Comparison of ENCODE assay signal across 27 mouse cellular contexts in genomic region chr6:55610395-55610794, GRCm38 (mm10).
A peak's percentile ranks its signal among the peaks of the same experiment; 100 is the strongest.
DNase-seq lines count a peak whose midpoint lies in the region; ATAC-seq and TF ChIP-seq lines count a peak whose summit lies in the region.
"Had no signal": no experiment of that assay in that cellular context is flagged by ENCODE, and none has a peak within 500 bp of the region (broad histone marks: within the 10 kb centered on the region; RNA-seq: fewer than 3 reads in every experiment).

No protein-coding gene starts in this region.

- TF ChIP-seq CTCF in kidney, postnatal 0 days (IDR thresholded peaks at IDR 0.05; ENCODE audit: low read depth) = no peak
- TF ChIP-seq CTCF in brain, embryonic 14.5 days (IDR thresholded peaks at IDR 0.05; ENCODE audit: borderline replicate concordance, extremely low read depth, insufficient read depth, insufficient read length) = no peak

- H3K9me3 ChIP-seq in forebrain, embryonic 16.5 days (ENCODE audit: control insufficient read depth, low read length) = no peaks in the 10 kb centered on the region
- no peaks in the 10 kb centered on the region for H3K9me3 ChIP-seq in forebrain, embryonic 11.5 days (ENCODE audit: control insufficient read depth, low read length)
- H3K9me3 ChIP-seq in kidney, postnatal 0 days (replicated peaks; ENCODE audit: low read length) = no peaks in the 10 kb centered on the region
- H3K9me3 ChIP-seq: embryonic facial prominence, embryonic 12.5 days; forebrain, embryonic 15.5 days; heart, embryonic 12.5 days; heart, embryonic 15.5 days; hindbrain, embryonic 10.5 days had no signal

- no peaks in the 10 kb centered on the region for H3K27me3 ChIP-seq in forebrain, embryonic 16.5 days (replicated peaks; ENCODE audit: control insufficient read depth, insufficient read depth, low read length)
- H3K27me3 ChIP-seq in forebrain, embryonic 11.5 days (ENCODE audit: control insufficient read depth, insufficient read depth, low read length) = no peaks in the 10 kb centered on the region
- no peaks in the 10 kb centered on the region for H3K27me3 ChIP-seq in kidney, postnatal 0 days (ENCODE audit: insufficient read depth, low read length)
- H3K27me3 ChIP-seq: embryonic facial prominence, embryonic 12.5 days; forebrain, embryonic 15.5 days; heart, embryonic 12.5 days; heart, embryonic 15.5 days had no signal

- ATAC-seq in forebrain, embryonic 16.5 days = 0 out of 2 replicates have a peak, but pooled peaks have one; percentile 54
- ATAC-seq in forebrain, embryonic 11.5 days (replicated peaks; ENCODE audit: low FRiP score) = no peak
- ATAC-seq in kidney, postnatal 0 days (replicated peaks; ENCODE audit: low FRiP score, low read depth) = no peak
- ATAC-seq: forebrain, embryonic 15.5 days; intestine, postnatal 0 days; Patski had no signal

- peak; percentile 7 for DNase-seq in embryo, embryonic 11 days
- no peak for DNase-seq in embryo, embryonic 9.5 days (ENCODE audit: extremely low spot score)
- DNase-seq in forebrain, embryonic 11.5 days (ENCODE audit: low spot score) = no peak
- peak; percentile 16 for DNase-seq in kidney, postnatal 0 days (ENCODE audit: low spot score)
- no peak for DNase-seq in kidney, adult 9 months
- peak; percentile 53 for DNase-seq in brain, embryonic 14.5 days (ENCODE audit: low read depth)
- no peak for DNase-seq in right cerebral cortex, postnatal 14 days
- DNase-seq: adrenal gland, postnatal 10 days; adrenal gland, postnatal 36 days; cerebellum, adult 11 months; cerebellum, adult 2 months; cerebellum, adult 9-11 months; cerebellum, postnatal 25 days; gastrocnemius, postnatal 10 days; gastrocnemius, postnatal 36 days; heart, postnatal 10 days; heart, postnatal 36 days had no signal

- no peaks in the 10 kb centered on the region for H3K36me3 ChIP-seq in forebrain, embryonic 16.5 days (ENCODE audit: control insufficient read depth, insufficient read depth)
- H3K36me3 ChIP-seq in forebrain, embryonic 11.5 days (ENCODE audit: control insufficient read depth, insufficient read depth, low read length) = no peaks in the 10 kb centered on the region
- H3K36me3 ChIP-seq in kidney, postnatal 0 days (ENCODE audit: insufficient read depth, low read length) = no peaks in the 10 kb centered on the region
- H3K36me3 ChIP-seq: embryonic facial prominence, embryonic 12.5 days; forebrain, embryonic 15.5 days; heart, embryonic 12.5 days; heart, embryonic 15.5 days; hindbrain, embryonic 10.5 days had no signal

- no peak overlapping the region for H3K4me3 ChIP-seq in forebrain, embryonic 16.5 days (replicated peaks; ENCODE audit: low read length)
- no peak overlapping the region for H3K4me3 ChIP-seq in forebrain, embryonic 11.5 days (ENCODE audit: low read depth, low read length)
- no peak overlapping the region for H3K4me3 ChIP-seq in kidney, postnatal 0 days (replicated peaks; ENCODE audit: low read depth, low read length)
- H3K4me3 ChIP-seq: embryonic facial prominence, embryonic 12.5 days; erythroblast, embryonic 14.5 days; forebrain, embryonic 15.5 days; heart, embryonic 12.5 days; heart, embryonic 15.5 days; hindbrain, embryonic 10.5 days had no signal

- no peak overlapping the region for H3K4me2 ChIP-seq in forebrain, embryonic 16.5 days (ENCODE audit: low read length)
- H3K4me2 ChIP-seq in forebrain, embryonic 11.5 days (ENCODE audit: low read depth, low read length, severe bottlenecking) = no peak overlapping the region
- H3K4me2 ChIP-seq in kidney, postnatal 0 days (ENCODE audit: low read length) = no peak overlapping the region
- H3K4me2 ChIP-seq: embryonic facial prominence, embryonic 12.5 days; forebrain, embryonic 15.5 days; heart, embryonic 12.5 days; heart, embryonic 15.5 days; hindbrain, embryonic 14.5 days had no signal

- no peak overlapping the region for H3K27ac ChIP-seq in forebrain, embryonic 16.5 days (ENCODE audit: low read length)
- no peak overlapping the region for H3K27ac ChIP-seq in forebrain, embryonic 11.5 days (ENCODE audit: low read depth, low read length)
- H3K27ac ChIP-seq in kidney, postnatal 0 days = no peak overlapping the region
- H3K27ac ChIP-seq: embryonic facial prominence, embryonic 12.5 days; forebrain, embryonic 15.5 days; heart, embryonic 15.5 days; hindbrain, embryonic 10.5 days; hindbrain, embryonic 14.5 days had no signal

- H3K4me1 ChIP-seq in forebrain, embryonic 16.5 days (replicated peaks; ENCODE audit: control insufficient read depth, insufficient read depth, low read length) = no peaks in the 10 kb centered on the region
- H3K4me1 ChIP-seq in forebrain, embryonic 11.5 days (replicated peaks; ENCODE audit: control insufficient read depth, insufficient read depth, low read length) = no peaks in the 10 kb centered on the region
- no peaks in the 10 kb centered on the region for H3K4me1 ChIP-seq in kidney, postnatal 0 days (replicated peaks; ENCODE audit: insufficient read depth, low read length)
- H3K4me1 ChIP-seq: embryonic facial prominence, embryonic 12.5 days; forebrain, embryonic 15.5 days; heart, embryonic 12.5 days; heart, embryonic 15.5 days; hindbrain, embryonic 10.5 days had no signal

- WGBS in forebrain, embryonic 16.5 days = 16% methylated on average over 3 of the region's 3 CpGs
- WGBS in forebrain, embryonic 11.5 days = 74% methylated on average over 3 of the region's 3 CpGs
- 44% methylated on average over 3 of the region's 3 CpGs for WGBS in kidney, postnatal 0 days

- TF ChIP-seq POLR2A in brain, embryonic 14.5 days (IDR thresholded peaks at IDR 0.05; ENCODE audit: borderline replicate concordance, extremely low read depth, insufficient read depth, insufficient read length, poor library complexity, severe bottlenecking) = no peak

- no peak overlapping the region for H3K9ac ChIP-seq in forebrain, embryonic 16.5 days (replicated peaks; ENCODE audit: low read depth, low read length)
- H3K9ac ChIP-seq in forebrain, embryonic 11.5 days (ENCODE audit: low read length) = no peak overlapping the region
- no peak overlapping the region for H3K9ac ChIP-seq in kidney, postnatal 0 days (ENCODE audit: low read depth, low read length)
- H3K9ac ChIP-seq: embryonic facial prominence, embryonic 12.5 days; forebrain, embryonic 15.5 days; heart, embryonic 12.5 days; heart, embryonic 15.5 days; hindbrain, embryonic 14.5 days had no signal

Comparison
In these comparisons a context has a peak if more than half of its experiments do, and no peak if none do; other contexts are left out.
1. DNase-seq: peak in embryo, embryonic 11 days (single experiment), kidney, postnatal 0 days (single experiment) and brain, embryonic 14.5 days (single experiment); none in embryo, embryonic 9.5 days (single experiment), forebrain, embryonic 11.5 days (single experiment), kidney, adult 9 months (single experiment) and right cerebral cortex, postnatal 14 days (single experiment).